Mouse (Mus musculus) pancreas, adult 10 weeks (tissue): ENCODE data around the gene Ccdc85b. TPM values are rescaled to one million over a fixed set of nuclear protein-coding genes. Genes with fewer than 3 reads are reported as not detected.

ENCODE experiments used
- polyA plus RNA-seq: library from polyadenylated mRNA; stranded (reverse); fragments of 350-450 nt; fragmentation: Illumina TruSeq; extraction: RNeasy Lipid Tissue Mini Kit (QIAGEN cat#74804); gene quantifications from one replicate; pipeline ENCODE4 v1.2.3, GENCODE M21; 2015; ENCODE audit warnings: low read depth, low replicate concordance; ENCODE audit not compliant: insufficient read depth

Gene Ccdc85b
- 5.0 TPM for polyA plus RNA-seq

GRCm38 (mm10) chr19:5457746-5458442, at the start of gene Ccdc85b:
Gene Ccdc85b, minus strand, starts transcription at chr19:5457894.

DNA sequence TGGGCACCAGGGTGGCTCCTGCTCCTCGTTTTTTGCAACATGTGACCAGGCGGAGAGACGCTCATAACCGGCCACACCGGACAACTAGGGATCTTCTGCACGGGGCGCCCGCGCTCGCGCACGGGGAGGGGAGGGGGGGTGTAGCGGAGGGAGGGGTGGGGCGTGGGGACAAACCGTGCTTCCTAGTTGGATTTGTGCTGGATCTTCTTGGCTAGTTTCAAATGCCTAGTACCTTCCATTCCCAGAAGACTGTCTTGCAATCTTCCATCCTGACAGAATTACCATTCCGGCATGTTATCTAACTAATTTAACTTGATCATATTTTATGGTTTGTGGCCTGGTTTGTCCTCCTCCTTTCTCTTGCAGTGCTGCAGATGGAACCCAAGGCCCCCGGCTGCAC, 46.0 kb upstream of the Ccdc85b start, which contains the start of gene 1700020D05Rik:
TSS of gene 1700020D05Rik (minus strand) at position 101 of the 400 bp plus-strand sequence.

DNA sequence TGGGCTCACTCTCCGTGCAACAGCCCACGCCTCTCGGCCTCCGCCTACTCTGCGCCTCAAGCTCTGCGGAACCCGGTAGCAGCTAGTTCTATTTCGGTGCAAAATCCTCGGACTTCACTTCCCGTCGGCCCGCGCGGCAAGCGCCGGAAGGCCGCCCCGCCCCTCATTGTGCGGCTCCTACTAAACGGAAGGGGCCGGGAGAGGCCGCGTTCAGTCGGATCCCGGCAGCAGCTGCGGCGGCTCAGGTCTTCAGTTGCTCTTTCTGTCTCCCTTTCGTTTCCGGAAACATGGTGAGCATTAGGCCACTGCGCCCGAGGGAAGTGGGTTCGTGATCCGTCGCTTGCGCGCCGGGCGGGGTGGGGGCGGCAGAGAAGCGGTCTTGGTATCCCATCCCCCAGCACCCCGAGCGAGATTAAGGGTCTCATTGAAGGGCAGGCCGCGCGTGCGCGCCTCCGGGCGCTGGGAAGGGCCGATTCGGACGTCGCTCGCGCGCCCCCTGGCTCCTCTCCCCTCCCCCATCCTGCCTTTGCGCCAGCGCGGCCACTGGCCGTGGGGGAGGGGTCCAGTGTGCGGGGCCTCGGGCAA, 32.7 kb upstream of the Ccdc85b start, which contains the start of gene Cfl1:
TSS of gene Cfl1 (plus strand) at position 143 of the 585 bp plus-strand sequence.

DNA sequence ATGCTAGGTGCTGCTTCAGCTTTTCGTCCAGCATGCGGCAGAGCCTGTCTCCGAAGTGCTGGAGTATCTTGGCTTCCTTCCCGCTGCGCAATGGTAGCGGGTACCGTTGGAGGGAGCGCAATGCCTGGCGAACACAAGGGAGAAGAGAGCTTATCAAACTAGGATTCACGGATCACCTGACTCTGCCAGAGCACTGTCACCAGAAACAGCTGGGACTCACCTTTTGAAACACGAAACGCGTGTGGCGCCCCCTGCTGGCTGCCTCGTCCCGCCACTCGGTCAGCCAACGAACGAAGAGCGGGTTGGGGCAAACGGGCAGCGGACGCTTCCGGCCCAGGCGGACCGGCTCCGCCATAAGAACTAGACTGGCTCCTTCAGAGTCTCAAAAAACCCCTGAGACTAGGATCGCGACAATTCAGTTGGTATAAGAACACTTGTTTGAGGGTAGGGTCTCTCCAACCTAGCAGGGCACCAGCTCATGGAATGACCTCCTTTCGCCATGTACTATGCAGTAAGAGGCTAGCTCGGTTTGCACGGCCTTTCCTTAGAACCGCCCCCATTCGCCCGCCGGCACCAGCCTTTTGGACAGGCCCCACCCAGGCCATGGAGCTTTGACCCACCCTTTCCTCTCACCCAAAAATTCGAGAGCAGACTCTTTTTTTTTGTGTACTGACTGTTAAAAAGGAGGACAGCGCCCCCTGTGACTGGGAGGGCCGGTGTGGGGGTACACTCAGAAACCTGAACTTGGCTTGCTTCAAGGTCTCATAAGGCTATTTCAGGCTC, 30.3 kb upstream of the Ccdc85b start, which contains the start of gene Mus81:
TSS of gene Mus81 (minus strand) at position 635 of the 783 bp plus-strand sequence.

DNA sequence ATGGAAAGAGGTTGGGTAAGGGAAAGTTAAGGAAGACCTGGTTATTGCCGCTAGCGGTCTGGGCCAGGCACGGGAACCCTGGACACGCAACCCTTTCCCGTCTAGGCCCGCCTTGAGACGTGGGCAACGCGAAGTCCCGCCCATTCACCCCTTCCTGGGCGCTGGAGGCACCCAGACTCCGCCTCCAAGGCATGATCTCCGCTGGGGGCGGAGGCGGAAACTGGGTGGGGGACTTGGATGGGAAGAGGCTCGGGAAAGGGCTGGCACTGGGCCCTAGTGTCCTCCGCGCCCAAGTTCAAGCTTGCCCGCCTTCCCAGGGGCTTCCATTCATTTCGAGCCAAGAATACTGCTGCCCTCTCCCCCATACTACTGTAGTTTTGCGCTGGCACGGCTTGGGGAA, 16.0 kb upstream of the Ccdc85b start, which contains the start of gene Efemp2:
TSS of gene Efemp2 (plus strand) at position 235 of the 400 bp plus-strand sequence.

DNA sequence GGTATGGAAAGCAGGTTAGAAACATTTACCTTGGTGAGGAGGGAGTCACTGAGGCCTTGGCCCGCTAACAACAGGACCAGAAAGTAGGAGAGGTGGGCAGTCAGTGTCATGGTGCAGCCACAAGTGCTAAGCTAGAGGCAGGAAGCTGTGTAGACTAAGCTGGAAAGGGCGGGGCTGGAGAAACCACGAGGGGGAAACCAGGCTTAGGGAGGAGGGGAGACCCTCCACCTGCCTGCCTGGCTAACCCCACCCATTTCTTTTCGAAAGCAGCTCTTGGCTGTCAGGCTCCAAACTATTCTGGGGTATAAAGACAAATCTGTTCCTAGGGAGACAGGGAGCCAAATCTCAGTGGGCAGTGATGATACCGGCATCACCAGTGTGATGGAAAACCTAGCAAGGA, 10.7 kb upstream of the Ccdc85b start, which contains the start of gene Ctsw:
TSS of gene Ctsw (minus strand) at position 134 of the 400 bp plus-strand sequence.

DNA sequence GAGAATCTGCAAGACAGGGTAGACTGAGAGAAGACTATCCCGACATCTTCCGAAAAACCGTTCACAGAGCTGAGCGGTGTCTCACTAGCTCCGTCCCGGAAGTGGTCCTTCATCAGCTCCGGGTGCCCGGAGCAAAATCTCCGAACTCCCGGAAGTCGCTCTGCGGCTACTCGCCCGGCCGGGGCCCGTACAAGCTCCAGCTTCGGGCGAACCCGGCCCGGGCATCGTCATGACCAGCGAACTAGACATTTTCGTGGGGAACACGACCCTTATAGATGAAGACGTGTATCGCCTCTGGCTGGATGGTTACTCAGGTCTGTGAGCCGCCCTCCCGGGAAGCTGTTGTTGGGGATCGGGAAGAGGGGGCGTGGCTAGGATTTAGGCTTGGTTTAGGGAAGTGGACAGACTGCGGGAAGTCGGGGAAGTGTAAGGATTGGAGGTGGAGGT, 2.8 kb upstream of the Ccdc85b start, which contains the start of gene Fibp:
TSS of gene Fibp (plus strand) at position 151 of the 447 bp plus-strand sequence.

GRCm38 (mm10) chr19:5447515-5448353, 10.0 kb downstream of the Ccdc85b start, which contains the start of gene Fosl1:
Gene Fosl1, plus strand, starts transcription at chr19:5447547.

GRCm38 (mm10) chr19:5424782-5425741, 32.6 kb downstream of the Ccdc85b start, which contains the start of the genes Drap1 and AI837181:
Gene Drap1, minus strand, starts transcription at chr19:5424979.
Gene AI837181, plus strand, starts transcription at chr19:5425144.

Other genes with a start within 250 kb of the Ccdc85b start
- gene Pacs1, start 184.8 kb downstream of the Ccdc85b start, polyA plus RNA-seq: 3.9 TPM
- 39.5 TPM for gene Sf3b2, start 162.4 kb downstream of the Ccdc85b start, polyA plus RNA-seq
- not detected for gene Gal3st3, start 159.6 kb downstream of the Ccdc85b start, polyA plus RNA-seq
- gene Catsper1, start 122.2 kb downstream of the Ccdc85b start, polyA plus RNA-seq: not detected
- 3.7 TPM for gene Cst6, start 108.3 kb downstream of the Ccdc85b start, polyA plus RNA-seq
- 6.5 TPM for gene Eif1ad, start 91.2 kb downstream of the Ccdc85b start, polyA plus RNA-seq
- gene Banf1, start 90.7 kb downstream of the Ccdc85b start, polyA plus RNA-seq: 29.9 TPM
- 47.0 TPM for gene Sart1, start 69.2 kb downstream of the Ccdc85b start, polyA plus RNA-seq
- 6.0 TPM for gene Tsga10ip, start 55.4 kb downstream of the Ccdc85b start, polyA plus RNA-seq
- 51.3 TPM for gene Drap1, start 32.9 kb downstream of the Ccdc85b start, polyA plus RNA-seq
- 12.1 TPM for gene AI837181, start 32.8 kb downstream of the Ccdc85b start, polyA plus RNA-seq
- not detected for gene Fosl1, start 10.3 kb downstream of the Ccdc85b start, polyA plus RNA-seq
- 29.7 TPM for gene Fibp, start 2.7 kb upstream of the Ccdc85b start, polyA plus RNA-seq
- gene Ctsw, start 10.6 kb upstream of the Ccdc85b start, polyA plus RNA-seq: 0.92 TPM
- 8.8 TPM for gene Efemp2, start 16.1 kb upstream of the Ccdc85b start, polyA plus RNA-seq
- gene Mus81, start 30.5 kb upstream of the Ccdc85b start, polyA plus RNA-seq: 14.4 TPM
- gene Cfl1, start 32.6 kb upstream of the Ccdc85b start, polyA plus RNA-seq: 65.0 TPM
- gene 1700020D05Rik, start 45.9 kb upstream of the Ccdc85b start, polyA plus RNA-seq: not detected
- gene Snx32, start 52.6 kb upstream of the Ccdc85b start, polyA plus RNA-seq: 3.4 TPM
- 0.89 TPM for gene Ovol1, start 102.8 kb upstream of the Ccdc85b start, polyA plus RNA-seq
- 0.85 TPM for gene Ap5b1, start 110.1 kb upstream of the Ccdc85b start, polyA plus RNA-seq
- gene Rnaseh2c, start 144.0 kb upstream of the Ccdc85b start, polyA plus RNA-seq: 19.0 TPM
- 10.2 TPM for gene Kat5, start 152.3 kb upstream of the Ccdc85b start, polyA plus RNA-seq
- gene Rela, start 179.6 kb upstream of the Ccdc85b start, polyA plus RNA-seq: 13.3 TPM
- 14.3 TPM for gene Sipa1, start 205.8 kb upstream of the Ccdc85b start, polyA plus RNA-seq
- 13.6 TPM for gene Map3k11, start 230.8 kb upstream of the Ccdc85b start, polyA plus RNA-seq
- gene Pcnx3, start 231.0 kb upstream of the Ccdc85b start, polyA plus RNA-seq: 20.4 TPM
- gene Kcnk7, start 246.5 kb upstream of the Ccdc85b start, polyA plus RNA-seq: not detected